Mouse (Mus musculus) embryonic fibroblast, embryonic 13.5 days (primary cell): ENCODE measurements around the gene Ptms.

Experiments used
- CTCF ChIP-seq: IDR thresholded peaks from 2 replicates; pipeline ENCODE4 v1.5.1; 2011; ENCODE audit warnings: mild to moderate bottlenecking, control low read depth, low read length, moderate library complexity, borderline replicate concordance; ENCODE audit not compliant: insufficient read depth
- POLR2A ChIP-seq: IDR thresholded peaks from 2 replicates; pipeline ENCODE4 v1.6.1; 2011; ENCODE audit warnings: low read depth, mild to moderate bottlenecking, control low read depth, low read length, moderate library complexity

DNA sequence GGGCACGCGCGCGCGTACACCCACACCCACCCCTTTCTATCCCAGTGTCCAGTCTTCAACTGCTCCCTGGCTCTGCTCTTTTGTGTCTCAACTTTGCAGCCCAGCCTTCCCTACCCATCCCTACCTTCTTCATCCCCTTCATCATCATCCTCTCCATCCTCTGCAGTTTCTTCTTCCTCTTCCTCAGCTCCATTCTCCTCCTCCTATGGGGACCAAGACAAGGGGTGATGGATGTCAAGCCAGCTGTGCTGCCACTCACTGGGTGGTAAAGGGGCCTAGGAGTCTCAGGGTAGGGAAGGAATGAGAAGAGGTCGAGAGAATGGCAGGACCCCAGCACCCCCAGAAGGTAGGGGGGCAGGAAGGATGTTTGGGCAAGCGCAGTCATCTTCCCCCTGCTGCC, 5.4 kb downstream of the Ptms start:
- TF ChIP-seq CTCF (no peak), POLR2A (no peak)
